Mouse (Mus musculus) skeletal muscle tissue, postnatal 0 days (tissue): ENCODE results near the gene Perm1. TPM values are rescaled to one million over a fixed set of nuclear protein-coding genes. Genes with fewer than 3 reads are reported as not detected.

Experiments used
- microRNA-seq, 2 experiments: library from miRNA; unstranded; fragments of <30 nt; microRNA quantifications; one replicate each; pipeline ENCODE4; 2016
- polyA plus RNA-seq: library from polyadenylated mRNA; unstranded; fragments of >200 nt; fragmentation: Nextera tagmentation; extraction: Ambion mirVana; gene quantifications from 2 replicates; pipeline ENCODE4 v1.2.1, GENCODE M21; 2015

Gene Perm1
- 17.7 and 19.9 TPM in 2 replicates for polyA plus RNA-seq

DNA sequence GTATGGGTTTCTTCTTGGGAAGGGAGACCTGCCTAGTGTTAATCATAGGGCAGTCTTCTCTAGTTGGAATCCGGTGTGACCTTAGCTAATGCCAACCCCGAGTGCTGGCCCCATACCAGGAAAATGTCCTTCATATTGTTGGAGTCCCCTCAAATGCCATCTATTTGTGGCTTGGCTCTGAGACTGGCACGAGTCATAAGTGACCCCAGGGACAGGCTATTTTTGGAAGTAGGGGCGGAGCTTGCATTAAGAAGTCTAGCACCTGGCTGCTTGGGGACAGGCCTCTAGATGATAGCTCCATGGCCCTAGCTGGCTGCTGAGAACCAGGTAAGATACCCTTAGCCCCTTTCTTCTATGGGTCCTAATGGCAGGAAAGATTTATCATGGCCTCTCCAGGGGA, at the start of gene Perm1:
Gene Perm1, plus strand, starts transcription at position 220 of the 400 bp plus-strand sequence.

DNA sequence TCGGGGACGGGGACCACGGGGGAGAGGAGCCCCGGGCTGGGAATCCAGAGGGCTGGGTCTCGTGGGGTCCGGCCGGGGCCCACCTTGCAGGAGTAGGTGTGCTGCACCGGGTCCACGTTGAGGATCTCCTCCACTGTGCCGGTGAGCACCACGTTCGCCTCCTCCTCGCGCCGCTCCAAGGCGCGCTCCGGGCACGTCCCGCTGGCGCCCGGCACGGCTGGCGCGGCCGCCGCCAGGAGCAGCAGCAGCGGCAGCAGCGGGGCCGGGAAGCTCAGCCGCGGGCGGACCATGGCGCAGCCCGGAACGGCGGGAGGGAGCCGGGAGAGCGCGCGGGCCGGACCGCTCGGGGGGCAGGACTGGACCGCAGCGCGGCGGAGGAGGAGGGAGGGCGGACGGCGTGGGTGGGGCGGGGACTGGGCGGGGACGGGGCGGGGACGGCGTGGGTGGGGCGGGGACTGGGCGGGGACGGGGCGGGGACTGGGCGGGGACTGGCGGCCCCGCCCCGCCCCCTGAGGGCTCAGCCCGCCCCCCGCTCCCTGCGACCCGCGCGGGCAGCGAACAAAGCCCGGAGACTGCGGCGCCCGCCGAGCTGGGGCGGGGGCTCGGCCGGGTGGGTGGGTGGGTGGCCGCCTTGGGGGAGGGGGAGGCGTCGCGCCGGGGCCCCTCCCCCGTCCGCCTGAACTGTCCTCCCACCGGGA, 18.4 kb upstream of the Perm1 start, which contains the start of gene Agrn:
Gene Agrn, minus strand, starts transcription at position 358 of the 698 bp plus-strand sequence.

DNA sequence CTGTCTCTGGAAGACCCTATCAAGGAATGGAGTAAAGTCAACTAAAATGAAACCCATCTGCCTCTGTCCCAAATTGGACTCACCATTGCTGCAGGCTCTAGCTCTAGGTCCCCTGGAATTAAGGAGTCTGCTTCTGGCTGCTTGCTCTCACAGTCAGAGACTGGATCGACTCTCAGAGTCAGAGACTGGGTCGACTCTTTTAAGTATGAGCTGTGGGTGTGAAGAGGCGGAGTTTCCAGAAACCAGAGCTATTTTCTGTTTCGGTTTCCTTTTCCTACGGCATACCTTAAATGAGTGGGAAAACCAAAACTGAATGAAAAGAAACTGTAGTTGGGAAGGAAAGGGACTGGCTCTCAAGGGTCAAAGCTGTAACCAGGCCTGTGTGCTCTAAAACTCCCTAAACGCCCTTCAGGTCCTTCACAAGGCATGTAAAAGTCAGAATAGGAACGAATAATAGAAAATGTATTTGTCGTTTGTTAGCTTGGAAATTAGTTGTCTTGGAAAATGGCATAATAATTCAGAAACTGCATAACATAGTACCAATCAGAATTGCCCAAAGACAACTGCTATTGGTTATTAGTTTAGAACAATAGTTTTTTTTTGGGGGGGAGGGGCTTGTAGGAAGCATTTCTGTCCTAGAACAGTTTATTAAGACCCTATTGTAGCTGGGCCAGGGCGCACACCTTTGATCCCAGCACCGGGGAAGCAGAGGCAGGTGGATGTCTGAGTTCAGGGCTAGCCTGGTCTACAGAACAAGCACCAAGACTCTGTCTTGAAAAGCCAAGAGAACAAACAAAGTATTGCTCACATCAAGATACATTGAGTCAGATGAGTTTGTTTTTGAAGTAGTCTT, 14.8 kb upstream of the Perm1 start, which contains the start of gene Isg15:
Gene Isg15, minus strand, starts transcription at position 196 of the 853 bp plus-strand sequence.

DNA sequence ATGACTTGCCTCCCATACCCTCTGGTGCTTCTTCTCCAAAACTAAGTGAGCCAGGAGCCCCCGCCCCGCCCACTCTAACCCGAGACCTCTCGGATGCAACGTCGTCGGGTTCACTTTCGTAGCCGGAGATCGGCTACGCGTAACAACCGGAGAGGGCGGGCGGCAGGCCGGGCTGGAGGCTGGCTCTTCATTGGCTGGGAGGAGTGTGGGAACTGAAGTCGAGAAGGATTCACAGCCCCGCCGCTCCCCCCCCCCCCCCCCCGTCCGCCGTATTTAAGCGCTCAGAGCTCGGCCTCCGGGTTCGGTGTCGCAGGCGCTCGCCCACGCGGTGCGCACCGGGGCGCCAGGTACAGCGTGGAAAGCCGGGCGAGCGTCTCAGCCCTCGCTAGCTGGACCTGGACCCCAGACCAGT, 12.7 kb upstream of the Perm1 start, which contains the start of gene AW011738:
Gene AW011738, plus strand, starts transcription at position 304 of the 412 bp plus-strand sequence.

GRCm38 (mm10) chr4:156234701-156235213, 19.1 kb downstream of the Perm1 start, which contains the start of gene Plekhn1:
Gene Plekhn1 (minus strand): TSS chr4:156234857.

DNA sequence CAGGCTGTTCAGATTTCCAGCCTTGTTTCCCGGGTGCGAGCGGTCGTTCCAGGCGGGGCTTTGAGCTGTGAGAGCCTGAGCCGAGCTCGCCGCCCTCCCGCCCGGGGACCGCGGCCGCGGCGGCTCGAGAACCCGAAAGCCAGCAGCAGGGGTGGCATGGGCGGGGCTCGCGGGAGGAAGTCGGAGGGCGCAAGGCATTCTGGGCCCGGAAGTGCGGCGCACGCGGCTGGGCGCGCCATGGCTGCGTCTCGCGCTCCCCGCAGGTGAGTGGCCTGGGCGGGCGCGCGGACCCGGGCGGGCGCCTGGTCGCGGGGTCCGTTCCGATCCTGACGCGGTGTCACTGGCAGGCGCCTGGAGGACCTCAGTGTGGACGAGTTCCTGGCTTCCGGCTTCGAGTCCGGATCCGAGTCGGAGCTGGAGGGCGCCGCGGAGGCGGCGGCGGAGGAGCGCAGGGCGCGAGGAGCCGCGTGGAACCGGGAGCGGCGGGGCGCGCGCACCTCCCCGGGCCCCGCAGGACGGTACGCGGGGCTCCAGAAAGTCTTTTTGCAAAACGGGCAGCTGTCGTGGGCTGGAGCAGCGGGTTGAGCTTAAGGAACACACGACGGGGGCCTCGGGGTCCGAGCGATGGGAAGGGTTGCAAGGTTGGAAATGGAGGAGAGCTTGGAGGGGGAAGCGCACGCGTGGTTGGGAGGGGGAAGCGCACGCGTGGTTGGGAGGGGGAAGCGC, 20.3 kb downstream of the Perm1 start, which contains the start of gene Noc2l:
Gene Noc2l, plus strand, starts transcription at position 203 of the 726 bp plus-strand sequence.

GRCm38 (mm10) chr4:156255078-156255839, 39.6 kb downstream of the Perm1 start, which contains the start of gene Samd11:
Gene Samd11 (minus strand): TSS chr4:156255657.

Small RNA genes lying within 50 kb of the gene (microRNA-seq; reads per million reads assigned to microRNA genes)
- gene Mir7658, result 0.85 to 1.5 reads per million in 2 experiments

Other genes with a start within 250 kb of the Perm1 start
- gene B3galt6, start 223.2 kb upstream of the Perm1 start, polyA plus RNA-seq, result 8.4 and 8.5 TPM in 2 replicates
- gene Sdf4, start 223.0 kb upstream of the Perm1 start, polyA plus RNA-seq, result 85.8 and 116 TPM in 2 replicates
- gene Tnfrsf4, start 202.0 kb upstream of the Perm1 start, polyA plus RNA-seq, result 0.23 and 0.38 TPM in 2 replicates
- gene Tnfrsf18, start 189.7 kb upstream of the Perm1 start, polyA plus RNA-seq, result 1.0 and 1.3 TPM in 2 replicates
- gene Ttll10, start 156.5 kb upstream of the Perm1 start, polyA plus RNA-seq, result not detected in 2 replicates
- gene 9430015G10Rik, start 105.9 kb upstream of the Perm1 start, polyA plus RNA-seq, result 4.9 and 5.1 TPM in 2 replicates
- 0.19 TPM in 1 of 2 replicates, not detected in the other for gene Rnf223, start 85.4 kb upstream of the Perm1 start, polyA plus RNA-seq
- 9.7 and 10.3 TPM in 2 replicates for gene Agrn, start 18.4 kb upstream of the Perm1 start, polyA plus RNA-seq
- 5.4 and 5.6 TPM in 2 replicates for gene Isg15, start 15.1 kb upstream of the Perm1 start, polyA plus RNA-seq
- gene AW011738, start 12.6 kb upstream of the Perm1 start, polyA plus RNA-seq, result 1.4 and 2.0 TPM in 2 replicates
- gene Plekhn1, start 19.0 kb downstream of the Perm1 start, polyA plus RNA-seq, result 7.1 TPM in 2 replicates
- 21.8 and 23.8 TPM in 2 replicates for gene Noc2l, start 20.1 kb downstream of the Perm1 start, polyA plus RNA-seq
- not detected in 2 replicates for gene Samd11, start 39.8 kb downstream of the Perm1 start, polyA plus RNA-seq
- gene Vmn2r-ps159, start 115.2 kb downstream of the Perm1 start, polyA plus RNA-seq, result not detected in 2 replicates